Mouse (Mus musculus): ENCODE data around the gene Paics.
A peak's percentile ranks its signal among the peaks of the same experiment; 100 is the strongest.

Paics gene

DNA sequence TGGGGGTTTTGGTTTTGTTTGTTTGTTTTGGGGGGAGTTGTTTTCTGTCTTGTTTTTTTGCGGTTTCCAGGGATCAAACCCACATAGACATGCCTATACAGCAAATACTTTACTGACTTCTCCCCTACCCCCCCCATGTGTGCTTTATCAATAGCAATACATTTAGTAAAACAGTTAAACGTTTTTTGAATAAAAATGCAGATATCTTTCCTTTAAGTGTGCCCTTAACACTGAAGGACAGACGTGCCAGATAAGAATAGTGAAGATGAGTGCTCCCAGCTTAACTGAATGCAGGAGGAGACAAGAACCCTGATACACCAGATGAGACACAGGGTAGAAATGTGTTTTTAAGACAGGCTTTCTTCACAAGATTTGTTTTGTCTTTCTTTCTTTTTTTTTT lies 60.0 kb downstream of the Paics start:
- DNase-seq (ENCODE audit: low spot score) = no peak

DNA sequence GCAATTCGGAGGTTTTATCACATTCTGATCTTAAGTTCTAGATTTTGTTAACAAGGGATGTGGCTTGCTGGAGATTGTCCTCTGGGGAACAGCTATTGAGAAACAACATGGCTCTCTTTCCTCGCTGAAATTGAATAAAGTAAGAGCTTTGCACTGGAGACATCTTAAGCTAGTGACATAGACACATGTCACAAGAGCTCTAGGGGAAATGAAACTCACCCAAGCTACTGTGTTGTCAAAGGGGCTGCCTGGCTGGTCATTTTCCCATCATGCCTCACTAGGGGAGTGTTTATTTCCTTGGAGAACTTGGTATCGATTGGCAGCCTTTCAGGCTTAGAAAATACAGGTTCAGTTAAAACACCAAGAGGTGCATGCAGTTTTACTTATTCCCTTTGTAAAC lies 62.1 kb downstream of the Paics start:
- DNase-seq (ENCODE audit: low spot score) = no peak

GRCm38 (mm10) chr5:77015544-77016482 lies 64.7 kb downstream of the Paics start, which contains the start of gene Thegl:
Thegl (plus strand) TSS chr5:77016023.
- peak; percentile 55 for DNase-seq (ENCODE audit: low spot score)
